Mouse (Mus musculus): ENCODE results near the gene Cpsf3.

GRCm38 (mm10) chr12:21330961-21331576 is 45.9 kb downstream of the Cpsf3 start:
- TF ChIP-seq EP300 (IDR thresholded peaks at IDR 0.05; ENCODE audit: low read depth), result no peak
- no peak for TF ChIP-seq CTCF (IDR thresholded peaks at IDR 0.05; ENCODE audit: low read depth)
